Mouse (Mus musculus) lung, adult 2 months (tissue): ENCODE data around the gene Ces1e.

Experiments used
- CTCF ChIP-seq: fragments of 200-500 bp; IDR thresholded peaks from 2 replicates; pipeline ENCODE4 v1.5.1; 2011; ENCODE audit warnings: mild to moderate bottlenecking, low read length, control low read depth; ENCODE audit not compliant: insufficient read depth
- POLR2A ChIP-seq: fragments of 200-500 bp; IDR thresholded peaks from 2 replicates; pipeline ENCODE4 v1.6.1; 2011; ENCODE audit warnings: low read depth, mild to moderate bottlenecking, control low read depth, low read length, borderline replicate concordance; ENCODE audit errors: extremely low read depth

DNA sequence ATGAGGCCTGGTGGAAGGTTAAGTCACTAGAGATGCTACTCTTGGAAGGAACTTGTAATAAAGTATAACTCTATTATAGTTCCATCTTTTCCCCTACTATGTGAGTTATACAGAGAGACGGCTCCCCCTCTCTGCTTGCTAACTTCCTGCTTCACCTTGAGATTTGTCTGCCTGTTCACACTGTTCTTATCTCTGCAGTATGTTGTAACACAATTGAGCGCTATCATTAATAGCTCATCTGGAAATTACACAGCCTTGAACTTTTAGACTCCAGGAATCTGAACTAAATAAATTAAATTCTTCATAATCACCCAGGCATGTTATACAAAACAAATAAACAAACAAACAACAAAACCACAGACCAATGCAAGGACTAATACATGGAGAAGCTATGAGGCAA is 16.6 kb upstream of the Ces1e start:
- TF ChIP-seq POLR2A, result no peak
- TF ChIP-seq CTCF, result no peak
